Mouse (Mus musculus): ENCODE measurements around the gene Adam17. TPM values are rescaled to one million over a fixed set of nuclear protein-coding genes. Genes with fewer than 3 reads are reported as not detected.

The Adam17 gene
- polyA plus RNA-seq, 1 experiment from 2014 or later, result 28.4 TPM

DNA sequence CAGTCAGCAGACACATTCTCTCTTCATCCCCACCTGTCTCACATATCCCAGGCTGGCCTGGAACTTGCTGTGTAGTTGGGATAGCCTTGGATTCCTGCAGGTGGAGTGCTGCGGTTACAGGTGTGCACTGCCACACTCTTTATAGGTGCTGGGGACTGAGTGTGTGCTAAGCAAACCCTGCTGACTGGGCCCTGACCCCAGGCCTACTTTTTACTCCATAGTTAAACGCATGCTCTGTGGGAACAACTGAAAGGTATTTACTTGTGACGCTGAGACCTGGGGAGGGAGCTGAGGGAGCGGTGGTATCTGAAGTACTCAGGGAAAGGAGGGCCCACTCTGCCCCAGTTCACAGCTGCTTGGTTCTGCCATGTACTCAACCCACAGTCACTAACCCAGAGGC, 51.1 kb downstream of the Adam17 start:
- no peak overlapping the region for H3K4me2 ChIP-seq (ENCODE audit: low read depth, low read length)
- H3K4me1 ChIP-seq (ENCODE audit: control insufficient read depth, insufficient read depth, low read length), result peaks cover 4% of the 10 kb centered on the region; the same call in 1 of the 2 replicates
- WGBS, result 83% methylated on average over 4 of the region's 4 CpGs
- ATAC-seq, result no peak
- no peaks in the 10 kb centered on the region for H3K9me3 ChIP-seq (ENCODE audit: control insufficient read depth, low read length)
- no peak overlapping the region for H3K4me3 ChIP-seq (ENCODE audit: low read length)
- H3K27me3 ChIP-seq (replicated peaks; ENCODE audit: control insufficient read depth, insufficient read depth, low read length), result no peaks in the 10 kb centered on the region
- H3K9ac ChIP-seq (ENCODE audit: low read depth, low read length), result no peak overlapping the region
- peaks cover 9% of the 10 kb centered on the region for H3K36me3 ChIP-seq (ENCODE audit: control insufficient read depth, insufficient read depth, low read length)
- no peak overlapping the region for H3K27ac ChIP-seq (ENCODE audit: low read length)

DNA sequence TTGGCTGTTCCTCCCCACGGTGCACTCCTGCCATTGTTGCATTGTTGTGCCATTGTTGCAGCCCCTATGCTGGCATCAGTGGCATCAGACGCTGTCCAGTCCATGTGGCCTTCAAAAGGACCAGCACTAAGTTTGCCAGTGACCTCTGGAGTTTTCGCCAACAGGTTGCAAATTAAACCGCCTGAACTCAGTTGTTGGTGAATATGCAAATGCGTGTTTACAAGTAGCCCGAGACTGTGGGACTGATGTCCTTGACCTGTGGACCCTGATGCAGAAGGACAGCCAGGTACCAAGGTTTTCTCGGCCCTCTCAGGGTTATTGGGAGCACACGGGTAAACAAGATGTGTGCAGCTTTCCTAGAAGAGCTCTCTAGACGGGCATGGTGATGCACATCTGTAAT, 52.3 kb downstream of the Adam17 start:
- WGBS, result 80% methylated on average over 9 of the region's 9 CpGs
- no peak overlapping the region for H3K27ac ChIP-seq (ENCODE audit: low read length)
- no peak overlapping the region for H3K9ac ChIP-seq (ENCODE audit: low read depth, low read length)
- ATAC-seq, result no peak
- no peaks in the 10 kb centered on the region for H3K9me3 ChIP-seq (ENCODE audit: control insufficient read depth, low read length)
- H3K4me2 ChIP-seq (ENCODE audit: low read depth, low read length), result no peak overlapping the region
- H3K27me3 ChIP-seq (replicated peaks; ENCODE audit: control insufficient read depth, insufficient read depth, low read length), result no peaks in the 10 kb centered on the region
- H3K4me1 ChIP-seq (ENCODE audit: control insufficient read depth, insufficient read depth, low read length), result peaks cover 8% of the 10 kb centered on the region
- no peak overlapping the region for H3K4me3 ChIP-seq (ENCODE audit: low read length)
- H3K36me3 ChIP-seq (ENCODE audit: control insufficient read depth, insufficient read depth, low read length), result peaks cover 9% of the 10 kb centered on the region

DNA sequence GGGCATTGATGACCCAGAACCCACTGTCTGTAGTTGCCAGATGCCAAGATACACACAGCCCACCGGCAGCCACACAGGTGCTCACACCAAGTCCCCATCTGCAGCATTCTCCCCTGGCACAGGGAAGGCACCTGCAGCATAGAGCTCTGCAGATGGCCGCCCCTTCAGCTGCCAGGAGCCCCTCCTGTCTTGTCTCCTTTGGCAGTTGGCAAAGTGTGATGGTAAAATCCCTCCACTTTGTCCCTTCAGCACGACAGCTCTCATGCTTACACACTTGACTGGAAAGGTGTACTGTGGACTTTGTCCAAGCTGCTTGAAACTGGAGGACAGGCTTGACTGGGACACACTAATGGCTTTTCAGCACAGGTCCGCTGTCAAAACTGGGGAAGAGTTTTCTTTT, 53.1 kb downstream of the Adam17 start:
- no peak overlapping the region for H3K9ac ChIP-seq (ENCODE audit: low read depth, low read length)
- no peak overlapping the region for H3K27ac ChIP-seq (ENCODE audit: low read length)
- no peaks in the 10 kb centered on the region for H3K27me3 ChIP-seq (replicated peaks; ENCODE audit: control insufficient read depth, insufficient read depth, low read length)
- peaks cover 12% of the 10 kb centered on the region for H3K4me1 ChIP-seq (ENCODE audit: control insufficient read depth, insufficient read depth, low read length)
- H3K36me3 ChIP-seq (ENCODE audit: control insufficient read depth, insufficient read depth, low read length), result peaks cover 5% of the 10 kb centered on the region
- no peak for ATAC-seq
- no peaks in the 10 kb centered on the region for H3K9me3 ChIP-seq (ENCODE audit: control insufficient read depth, low read length)
- 86% methylated on average over 4 of the region's 4 CpGs for WGBS
- no peak overlapping the region for H3K4me2 ChIP-seq (ENCODE audit: low read depth, low read length)
- no peak overlapping the region for H3K4me3 ChIP-seq (ENCODE audit: low read length)

DNA sequence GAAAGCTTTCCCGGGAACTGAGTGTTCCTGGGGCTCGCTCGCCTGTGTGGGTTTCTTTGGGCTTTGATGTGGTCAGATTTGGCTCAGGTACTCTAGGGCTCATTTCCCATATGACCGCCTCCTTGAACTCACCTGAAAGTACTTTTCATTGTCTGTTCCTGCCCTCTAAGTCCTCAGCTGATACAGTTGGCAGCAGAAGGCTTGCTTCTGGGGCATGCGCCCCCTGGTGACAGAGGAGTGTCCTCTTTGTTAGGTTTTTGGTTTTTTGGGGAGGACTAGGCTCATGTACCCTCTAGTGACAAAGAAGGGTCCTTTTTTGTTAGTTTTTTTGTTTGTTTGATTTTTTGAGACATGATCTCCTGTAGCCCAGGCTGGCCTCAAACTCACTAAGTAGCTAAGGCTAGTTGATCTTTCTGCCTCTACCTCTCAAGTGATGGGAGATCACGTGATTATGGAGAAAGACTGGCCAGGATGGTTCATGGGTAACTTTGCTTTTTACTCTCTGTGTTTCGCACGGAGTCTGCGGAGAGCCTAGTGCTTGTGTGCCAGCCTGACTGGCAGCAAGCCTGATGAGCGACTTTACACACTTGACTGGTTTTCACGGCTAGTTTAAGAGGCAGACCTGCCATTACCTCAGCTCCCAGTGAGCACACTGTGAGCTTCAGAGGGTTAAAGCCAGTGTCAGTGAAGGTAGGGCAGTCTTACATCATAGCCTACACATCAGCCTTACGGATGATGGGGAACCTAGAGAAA, 55.1 kb downstream of the Adam17 start:
- Histone ChIP-seq H3K9ac (ENCODE audit: low read depth, low read length) (no peak overlapping the region), H3K4me2 (ENCODE audit: low read depth, low read length) (no peak overlapping the region), H3K27me3 (replicated peaks; ENCODE audit: control insufficient read depth, insufficient read depth, low read length) (no peaks in the 10 kb centered on the region), H3K36me3 (ENCODE audit: control insufficient read depth, insufficient read depth, low read length) (peaks cover 11% of the 10 kb centered on the region), H3K4me1 (ENCODE audit: control insufficient read depth, insufficient read depth, low read length) (peaks cover 12% of the 10 kb centered on the region), H3K4me3 (ENCODE audit: low read length) (no peak overlapping the region), H3K9me3 (ENCODE audit: control insufficient read depth, low read length) (no peaks in the 10 kb centered on the region), H3K27ac (ENCODE audit: low read length) (no peak overlapping the region)
- ATAC-seq, result no peak
- WGBS, result 80% methylated on average over 12 of the region's 12 CpGs

DNA sequence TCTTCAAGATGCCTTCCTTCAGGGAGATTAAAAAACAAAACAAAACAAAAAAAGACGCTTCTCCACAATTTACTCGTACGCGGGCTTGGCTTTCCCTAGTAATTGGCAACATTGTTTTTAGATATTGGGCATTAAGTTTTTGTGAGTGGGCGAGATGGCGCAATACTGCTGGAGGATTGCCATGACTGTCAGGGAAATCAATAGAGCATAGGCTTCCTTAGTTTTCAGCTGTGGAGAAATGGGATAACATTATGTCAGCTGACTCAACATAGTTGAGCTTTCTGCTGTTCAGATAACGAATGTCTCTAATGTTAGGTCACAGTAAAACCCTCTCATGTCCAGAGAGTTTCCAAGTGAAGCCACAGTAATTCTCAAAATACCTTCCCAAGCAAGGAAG, 56.6 kb downstream of the Adam17 start:
- Histone ChIP-seq H3K9ac (ENCODE audit: low read depth, low read length) (peak overlapping the region; percentile 84), H3K4me3 (ENCODE audit: low read length) (peak overlapping the region; percentile 81), H3K36me3 (ENCODE audit: control insufficient read depth, insufficient read depth, low read length) (peaks cover 14% of the 10 kb centered on the region), H3K27ac (ENCODE audit: low read length) (peak overlapping the region; percentile 93), H3K27me3 (replicated peaks; ENCODE audit: control insufficient read depth, insufficient read depth, low read length) (no peaks in the 10 kb centered on the region), H3K4me1 (ENCODE audit: control insufficient read depth, insufficient read depth, low read length) (peaks cover 12% of the 10 kb centered on the region), H3K9me3 (ENCODE audit: control insufficient read depth, low read length) (no peaks in the 10 kb centered on the region), H3K4me2 (ENCODE audit: low read depth, low read length) (peak overlapping the region; percentile 72)
- ATAC-seq, result no peak
- WGBS, result 34% methylated on average over 7 of the region's 7 CpGs

DNA sequence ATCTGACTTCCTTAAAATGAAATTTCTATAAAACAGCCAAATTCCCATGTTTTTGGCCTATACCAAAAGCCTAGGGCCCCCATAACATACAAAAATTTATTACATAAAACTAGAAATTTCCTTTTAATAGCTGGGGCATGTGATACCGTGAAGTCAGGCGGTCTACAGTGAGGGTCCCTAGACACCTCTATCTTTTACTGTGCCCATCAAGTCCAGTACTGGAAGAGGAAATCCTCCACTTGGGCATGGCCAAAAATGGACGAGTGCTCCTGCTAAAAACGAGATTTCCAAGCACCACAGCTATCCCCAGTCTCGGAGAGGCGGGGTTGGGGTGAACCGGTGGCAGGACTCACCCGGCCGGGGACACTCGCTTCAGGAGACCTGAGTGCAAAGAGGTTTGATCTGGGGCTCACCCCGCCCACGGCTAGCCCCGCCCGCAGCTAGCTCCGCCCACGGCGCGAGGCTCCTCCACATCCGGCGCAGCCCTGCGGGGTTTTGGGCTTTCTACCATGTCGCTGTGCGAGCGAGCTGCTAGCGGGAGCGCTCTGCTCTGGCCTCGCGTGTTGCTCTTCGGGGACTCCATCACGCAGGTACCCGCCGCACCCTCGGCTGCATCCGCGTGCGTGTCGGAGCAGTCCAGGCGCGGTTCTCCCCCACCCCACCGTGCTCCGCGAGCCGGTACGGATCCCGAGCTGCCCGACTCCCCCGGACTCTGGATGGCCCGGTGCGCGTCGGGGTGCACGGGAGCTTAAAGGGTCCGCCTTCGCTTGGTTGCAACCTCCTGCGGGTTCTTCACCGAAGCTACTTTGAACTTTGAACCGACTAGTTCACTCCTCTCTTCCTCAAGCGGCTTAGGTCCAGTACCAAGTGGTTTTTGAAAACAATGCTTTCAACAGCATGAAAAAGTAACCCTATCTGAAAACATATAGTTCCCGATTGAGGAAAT, 57.2 kb downstream of the Adam17 start, which contains the start of gene Iah1:
Iah1 (plus strand) TSS at position 467 of the 946 bp plus-strand sequence.
- Histone ChIP-seq H3K9me3 (ENCODE audit: control insufficient read depth, low read length) (no peaks in the 10 kb centered on the region), H3K4me1 (ENCODE audit: control insufficient read depth, insufficient read depth, low read length) (peaks cover 12% of the 10 kb centered on the region), H3K4me3 (ENCODE audit: low read length) (peak within 1 kb of the TSS; percentile 81), H3K9ac (ENCODE audit: low read depth, low read length) (peak within 1 kb of the TSS; percentile 84), H3K27ac (ENCODE audit: low read length) (peak within 1 kb of the TSS; percentile 93), H3K27me3 (replicated peaks; ENCODE audit: control insufficient read depth, insufficient read depth, low read length) (no peaks in the 10 kb centered on the region), H3K36me3 (ENCODE audit: control insufficient read depth, insufficient read depth, low read length) (peaks cover 14% of the 10 kb centered on the region), H3K4me2 (ENCODE audit: low read depth, low read length) (peak within 1 kb of the TSS; percentile 72)
- WGBS, result 3% methylated on average over 56 of the region's 59 CpGs
- peak; percentile 98 for ATAC-seq

DNA sequence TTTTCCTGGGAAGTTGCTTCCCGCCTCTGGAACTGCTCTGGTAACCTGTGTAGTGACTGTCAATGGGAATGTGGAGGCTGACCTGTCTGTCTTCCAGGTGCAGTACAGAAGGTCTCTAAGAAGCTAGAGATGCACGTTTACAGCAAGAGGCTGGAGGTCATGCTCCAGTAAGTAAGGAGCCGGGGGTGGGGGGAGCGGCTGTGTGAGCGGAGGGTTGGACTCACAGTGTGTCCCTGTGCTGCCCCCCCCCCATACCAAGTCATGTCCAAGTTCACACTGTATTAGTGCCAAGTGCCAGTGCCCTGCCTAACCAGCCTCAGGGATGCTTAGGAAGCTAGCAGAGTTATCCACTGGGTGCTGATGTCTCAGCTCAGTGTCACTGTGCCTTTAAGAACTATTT, 61.2 kb downstream of the Adam17 start:
- H3K4me3 ChIP-seq (ENCODE audit: low read length), result no peak overlapping the region
- no peak overlapping the region for H3K9ac ChIP-seq (ENCODE audit: low read depth, low read length)
- H3K27ac ChIP-seq (ENCODE audit: low read length), result no peak overlapping the region
- WGBS, result 91% methylated on average over 5 of the region's 5 CpGs
- H3K9me3 ChIP-seq (ENCODE audit: control insufficient read depth, low read length), result no peaks in the 10 kb centered on the region
- H3K27me3 ChIP-seq (replicated peaks; ENCODE audit: control insufficient read depth, insufficient read depth, low read length), result no peaks in the 10 kb centered on the region
- H3K4me1 ChIP-seq (ENCODE audit: control insufficient read depth, insufficient read depth, low read length), result peaks cover 8% of the 10 kb centered on the region; the same call in 1 of the 2 replicates
- peaks cover 25% of the 10 kb centered on the region for H3K36me3 ChIP-seq (ENCODE audit: control insufficient read depth, insufficient read depth, low read length)
- H3K4me2 ChIP-seq (ENCODE audit: low read depth, low read length), result no peak overlapping the region
- ATAC-seq, result no peak

DNA sequence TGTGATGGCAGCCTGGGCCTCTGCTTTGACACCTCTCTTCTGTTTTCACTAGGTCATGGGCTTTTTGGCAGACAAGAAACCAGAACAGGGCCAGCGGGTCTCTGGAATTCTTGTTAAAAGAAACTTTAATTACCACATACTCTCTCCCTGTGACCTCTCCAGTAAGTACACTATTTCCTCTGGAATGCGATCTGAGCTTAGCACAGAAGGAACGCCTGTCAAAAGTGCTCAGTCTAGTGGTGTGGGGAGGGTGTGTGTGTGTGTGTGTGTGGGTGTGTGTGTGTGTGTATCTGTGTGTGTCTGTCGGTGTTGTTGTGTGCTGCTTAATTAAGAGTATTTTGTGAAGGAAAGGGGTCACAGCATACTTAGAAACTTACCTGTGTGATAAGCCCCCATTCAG, 66.7 kb downstream of the Adam17 start:
- Histone ChIP-seq H3K27ac (ENCODE audit: low read length) (no peak overlapping the region), H3K4me2 (ENCODE audit: low read depth, low read length) (no peak overlapping the region), H3K9ac (ENCODE audit: low read depth, low read length) (no peak overlapping the region), H3K9me3 (ENCODE audit: control insufficient read depth, low read length) (no peaks in the 10 kb centered on the region), H3K4me1 (ENCODE audit: control insufficient read depth, insufficient read depth, low read length) (no peaks in the 10 kb centered on the region), H3K36me3 (ENCODE audit: control insufficient read depth, insufficient read depth, low read length) (peaks cover 23% of the 10 kb centered on the region), H3K4me3 (ENCODE audit: low read length) (no peak overlapping the region), H3K27me3 (replicated peaks; ENCODE audit: control insufficient read depth, insufficient read depth, low read length) (no peaks in the 10 kb centered on the region)
- 84% methylated on average over 4 of the region's 4 CpGs for WGBS
- ATAC-seq, result no peak

DNA sequence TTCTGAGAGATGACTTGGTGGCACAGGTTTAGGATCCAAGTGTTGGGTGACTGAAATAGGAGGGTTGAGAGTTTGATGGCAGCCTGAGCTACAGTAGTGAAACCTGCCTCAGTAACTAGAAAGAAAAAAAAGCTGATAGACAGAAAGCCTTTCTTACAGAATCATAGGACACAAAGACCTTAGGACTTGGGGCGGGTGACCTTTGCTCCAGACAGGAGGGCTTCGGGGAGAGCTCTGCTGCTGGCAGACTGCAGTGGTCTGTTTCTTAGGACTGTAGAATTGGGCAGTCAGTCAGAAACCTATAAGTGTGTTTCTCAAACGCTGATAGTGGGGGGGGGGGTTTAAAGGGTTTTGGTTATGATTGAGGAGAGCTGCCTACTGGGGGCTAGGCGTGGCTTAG, 67.7 kb downstream of the Adam17 start:
- Histone ChIP-seq H3K4me1 (ENCODE audit: control insufficient read depth, insufficient read depth, low read length) (no peaks in the 10 kb centered on the region), H3K9me3 (ENCODE audit: control insufficient read depth, low read length) (no peaks in the 10 kb centered on the region), H3K9ac (ENCODE audit: low read depth, low read length) (no peak overlapping the region), H3K27ac (ENCODE audit: low read length) (no peak overlapping the region), H3K4me3 (ENCODE audit: low read length) (no peak overlapping the region), H3K27me3 (replicated peaks; ENCODE audit: control insufficient read depth, insufficient read depth, low read length) (no peaks in the 10 kb centered on the region), H3K4me2 (ENCODE audit: low read depth, low read length) (no peak overlapping the region), H3K36me3 (ENCODE audit: control insufficient read depth, insufficient read depth, low read length) (peaks cover 26% of the 10 kb centered on the region)
- ATAC-seq, result no peak
- WGBS, result 91% methylated on average over 4 of the region's 4 CpGs

Measured in intestine, embryonic 16.5 days (tissue).